Mouse (Mus musculus) cortical plate, adult 2 months (tissue): ENCODE results near the gene 2310039H08Rik. TPM values are rescaled to one million over a fixed set of nuclear protein-coding genes. Genes with fewer than 3 reads are reported as not detected.
"Not testable (repeated sequence)": the region's sequence is repeated elsewhere in the genome, so short reads cannot be mapped to it uniquely, and the experiment has no call there.

Experiments
- H3K27ac ChIP-seq: fragments of 200-500 bp; 2 replicates; pipeline ENCODE4 v1.5.1; 2012; ENCODE audit warnings: low read length, control low read depth, inconsistent platforms; ENCODE audit not compliant: insufficient read depth
- H3K4me1 ChIP-seq: fragments of 200-500 bp; 2 replicates; pipeline ENCODE4 v1.6.1; 2011; ENCODE audit warnings: low read length; ENCODE audit not compliant: control insufficient read depth, insufficient read depth
- H3K4me3 ChIP-seq: fragments of 200-500 bp; 2 replicates; pipeline ENCODE4 v1.5.1; 2011; ENCODE audit warnings: mild to moderate bottlenecking, low read length, control low read depth; ENCODE audit not compliant: insufficient read depth
- CTCF ChIP-seq: fragments of 200-500 bp; IDR thresholded peaks from 2 replicates; pipeline ENCODE4 v1.5.1; 2011; ENCODE audit warnings: mild to moderate bottlenecking, control low read depth, low read length; ENCODE audit not compliant: insufficient read depth; ENCODE audit errors: extremely low read depth
- POLR2A ChIP-seq: fragments of 200-500 bp; IDR thresholded peaks from 2 replicates; pipeline ENCODE4 v1.6.1; 2011; ENCODE audit warnings: mild to moderate bottlenecking, low read length, control low read depth; ENCODE audit not compliant: insufficient read depth; ENCODE audit errors: extremely low read depth
- polyA plus RNA-seq: library from polyadenylated mRNA; depleted of rRNA; stranded (reverse); fragments of >200 nt; gene quantifications from 2 replicates; pipeline ENCODE4 v1.2.3, GENCODE M21; 2012

2310039H08Rik gene
- polyA plus RNA-seq, 1 experiment: 18.6 TPM

- H3K4me1 ChIP-seq: 0 out of 2 replicates have a peak, but pooled peaks cover 2% of the 10 kb centered on the region
- H3K27ac ChIP-seq: no peak overlapping the region
- TF ChIP-seq POLR2A (no peak), CTCF (no peak)
- no peak overlapping the region for H3K4me3 ChIP-seq
Measured at GRCm38 (mm10) chr17:46774131-46774472, 1.7 kb downstream of the 2310039H08Rik start.

- Histone ChIP-seq H3K4me3 (no peak overlapping the region), H3K27ac (no peak overlapping the region), H3K4me1 (0 out of 2 replicates have a peak, but pooled peaks cover 2% of the 10 kb centered on the region)
- TF ChIP-seq CTCF: no peak
- TF ChIP-seq POLR2A: no peak
Measured at GRCm38 (mm10) chr17:46775070-46775469, 2.6 kb downstream of the 2310039H08Rik start.

- Histone ChIP-seq H3K4me3 (no peak overlapping the region), H3K27ac (no peak overlapping the region), H3K4me1 (0 out of 2 replicates have a peak, but pooled peaks cover 2% of the 10 kb centered on the region)
- no peak for TF ChIP-seq POLR2A
- no peak for TF ChIP-seq CTCF
Measured at GRCm38 (mm10) chr17:46776087-46776486, 3.7 kb downstream of the 2310039H08Rik start.

- Histone ChIP-seq H3K4me3 (peak overlapping the region; percentile 68), H3K27ac (0 out of 2 replicates have a peak overlapping the region, but pooled peaks have one; percentile 4), H3K4me1 (no peaks in the 10 kb centered on the region)
- TF ChIP-seq POLR2A: no peak
- TF ChIP-seq CTCF: no peak
Measured at GRCm38 (mm10) chr17:46781876-46782275, 9.4 kb downstream of the 2310039H08Rik start.

GRCm38 (mm10) chr17:46782341-46783221 is 10.1 kb downstream of the 2310039H08Rik start, which contains the start of gene Rpl7l1:
TSS of gene Rpl7l1 (minus strand) at chr17:46782672.
- no peaks in the 10 kb centered on the region for H3K4me1 ChIP-seq
- TF ChIP-seq POLR2A (peak; percentile 95), CTCF (peak; percentile 26; the same call in 1 of the 2 replicates)
- peak within 1 kb of the TSS; percentile 7; the same call in 1 of the 2 replicates for H3K27ac ChIP-seq
- peak within 1 kb of the TSS; percentile 68 for H3K4me3 ChIP-seq

GRCm38 (mm10) chr17:46783222-46783565 is 10.8 kb downstream of the 2310039H08Rik start:
- Histone ChIP-seq H3K4me3 (peak overlapping the region; percentile 68; the same call in 1 of the 2 replicates), H3K27ac (no peak overlapping the region), H3K4me1 (no peaks in the 10 kb centered on the region)
- no peak for TF ChIP-seq CTCF
- TF ChIP-seq POLR2A: no peak

GRCm38 (mm10) chr17:46786952-46787351 is 14.5 kb downstream of the 2310039H08Rik start:
- TF ChIP-seq POLR2A (no peak), CTCF (no peak)
- H3K27ac ChIP-seq: no peak overlapping the region
- H3K4me3 ChIP-seq: no peak overlapping the region
- H3K4me1 ChIP-seq: no peaks in the 10 kb centered on the region

GRCm38 (mm10) chr17:46787974-46788373 is 15.5 kb downstream of the 2310039H08Rik start:
- not testable (repeated sequence) for H3K4me3 ChIP-seq, H3K4me1 ChIP-seq, H3K27ac ChIP-seq

GRCm38 (mm10) chr17:46792963-46793362 is 20.5 kb downstream of the 2310039H08Rik start:
- H3K4me3 ChIP-seq: no peak overlapping the region
- H3K4me1 ChIP-seq: no peaks in the 10 kb centered on the region
- H3K27ac ChIP-seq: no peak overlapping the region
- no peak for TF ChIP-seq CTCF
- no peak for TF ChIP-seq POLR2A

- TF ChIP-seq CTCF: no peak
- H3K4me1 ChIP-seq: no peaks in the 10 kb centered on the region
Measured at GRCm38 (mm10) chr17:46796743-46797142, 24.3 kb downstream of the 2310039H08Rik start.

GRCm38 (mm10) chr17:46797386-46797785 is 25.0 kb downstream of the 2310039H08Rik start:
- H3K4me1 ChIP-seq: no peaks in the 10 kb centered on the region
- H3K27ac ChIP-seq: no peak overlapping the region

More at GRCm38 (mm10) chr17:46796743-46797142, 24.3 kb downstream of the 2310039H08Rik start:
- Histone ChIP-seq H3K27ac (no peak overlapping the region), H3K4me3 (no peak overlapping the region)

More at GRCm38 (mm10) chr17:46797386-46797785, 25.0 kb downstream of the 2310039H08Rik start:
- no peak overlapping the region for H3K4me3 ChIP-seq
- TF ChIP-seq CTCF (no peak), POLR2A (no peak)
